Mouse (Mus musculus) gastrocnemius, adult 8-10 months (tissue): ENCODE results near the gene Gm4969. TPM values are rescaled to one million over a fixed set of nuclear protein-coding genes. Genes with fewer than 3 reads are reported as not detected.
A peak's percentile ranks its signal among the peaks of the same experiment; 100 is the strongest.
"Not testable (repeated sequence)": the region's sequence is repeated elsewhere in the genome, so short reads cannot be mapped to it uniquely, and the experiment has no call there.

Source experiments
- DNase-seq, 2 experiments: peaks; one replicate each; pipeline ENCODE4 v3.0.0; 2022; ENCODE audit warnings: low spot score in 2 of 2
- total RNA-seq, 4 experiments: library from RNA; stranded (reverse); gene quantifications; 2 replicates each; pipeline ENCODE4 v1.2.4; 2022

Gene Gm4969
- not detected for total RNA-seq

- DNase-seq = peak in 1 of 2 experiments; percentile 40
These were observed at the start of gene Gm4969 for GRCm38 (mm10) chr7:19118028-19118771. Gm4969 (minus strand) TSS chr7:19118368.

DNA sequence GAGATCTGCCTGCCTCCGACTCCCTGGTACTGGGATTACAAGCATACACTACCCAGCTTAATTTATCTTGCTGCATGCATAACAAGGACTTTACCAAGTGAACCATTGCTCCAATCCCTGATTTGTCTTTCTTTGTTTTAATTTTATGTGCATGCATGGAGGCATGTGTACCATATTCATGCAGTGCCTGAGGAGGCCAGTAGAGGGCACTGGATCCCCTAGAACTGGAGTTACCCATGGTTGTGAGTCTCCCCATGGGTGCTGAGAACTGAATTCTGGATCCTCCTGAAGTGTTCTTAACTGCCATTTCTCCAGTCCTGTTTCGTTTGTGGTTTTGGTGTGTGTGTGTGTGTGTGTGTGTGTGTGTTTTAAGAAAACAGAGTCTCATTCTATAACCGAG, 48.8 kb upstream of the Gm4969 start:
- no peak for DNase-seq

DNA sequence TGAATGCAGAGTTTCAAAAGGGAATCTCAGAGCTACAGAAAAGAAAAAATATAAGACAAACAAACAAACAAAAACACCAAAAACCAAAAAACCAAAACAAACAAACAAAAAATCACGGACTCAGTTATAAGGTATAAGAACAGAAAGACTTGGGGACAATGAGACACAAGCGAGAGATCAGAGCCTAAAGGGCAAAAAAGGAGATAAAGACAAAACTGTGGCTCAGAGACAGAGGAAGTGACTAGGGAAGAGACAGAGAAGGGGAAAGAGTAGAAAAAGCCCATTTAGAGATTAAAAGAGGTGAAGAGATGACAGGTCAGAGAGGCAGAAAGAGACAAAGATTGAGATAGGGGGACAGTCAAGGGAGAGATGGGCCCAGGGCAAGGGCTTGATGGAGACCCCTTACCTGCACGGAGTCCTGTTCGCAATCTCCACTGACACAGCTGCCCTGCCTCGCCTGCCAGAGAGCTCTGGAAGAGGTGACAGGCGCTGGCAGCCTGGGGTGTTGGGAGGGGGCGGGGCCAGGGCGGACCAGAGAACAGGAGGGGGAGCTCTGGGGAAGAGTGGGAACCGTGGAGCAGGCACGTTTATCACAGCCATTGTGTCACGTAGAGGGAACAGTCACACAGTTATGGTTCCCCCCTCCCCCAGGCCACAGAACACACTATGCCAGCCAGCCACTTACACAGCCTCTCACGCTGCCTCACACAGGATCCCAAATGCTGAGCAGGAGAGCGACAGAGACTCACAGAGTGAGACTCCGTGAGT, 47.7 kb upstream of the Gm4969 start, which contains the start of gene Gipr:
TSS of gene Gipr (minus strand) at position 472 of the 768 bp plus-strand sequence.
- no peak for DNase-seq

- no peak for DNase-seq
These were observed 46.8 kb upstream of the Gm4969 start for GRCm38 (mm10) chr7:19164978-19165377.

DNA sequence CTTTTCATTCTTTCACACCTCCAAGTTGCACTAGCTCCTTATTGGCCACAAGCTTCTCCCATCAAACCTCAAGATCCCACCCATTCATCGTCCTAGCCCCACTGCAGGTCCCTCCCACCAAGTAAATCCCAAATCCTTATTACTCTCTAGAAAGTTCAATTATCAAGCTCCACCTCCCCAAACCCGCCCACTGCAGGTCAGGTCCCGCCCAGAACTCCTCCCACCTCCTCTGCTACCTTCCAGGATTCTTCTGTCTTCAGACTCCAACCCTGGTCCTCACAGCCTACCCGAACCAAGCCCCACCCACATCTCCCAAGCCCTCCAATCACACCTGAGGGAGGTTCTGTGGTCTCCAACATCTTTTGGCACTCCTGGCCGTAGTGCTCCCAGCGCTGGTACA, 46.0 kb upstream of the Gm4969 start:
- no peak for DNase-seq

DNA sequence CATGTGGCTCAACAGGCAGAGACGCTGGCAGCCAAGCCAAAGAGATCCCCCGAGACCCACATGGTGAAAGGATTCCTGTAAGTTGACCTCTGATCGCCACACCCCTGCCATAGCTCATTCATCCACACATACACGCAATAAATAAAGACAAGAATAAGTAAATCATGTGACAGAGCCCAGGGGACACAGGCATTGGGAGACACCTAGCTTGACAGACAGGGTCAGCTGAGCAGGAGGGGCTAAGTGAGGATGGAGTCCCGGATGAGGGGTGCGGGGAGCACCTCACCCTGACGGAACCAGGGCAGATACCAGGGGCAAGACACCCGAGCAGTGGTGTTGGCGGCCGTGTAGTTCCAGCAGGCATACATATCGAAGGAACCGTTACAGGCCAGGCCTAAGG, 45.6 kb upstream of the Gm4969 start:
- no peak for DNase-seq

DNA sequence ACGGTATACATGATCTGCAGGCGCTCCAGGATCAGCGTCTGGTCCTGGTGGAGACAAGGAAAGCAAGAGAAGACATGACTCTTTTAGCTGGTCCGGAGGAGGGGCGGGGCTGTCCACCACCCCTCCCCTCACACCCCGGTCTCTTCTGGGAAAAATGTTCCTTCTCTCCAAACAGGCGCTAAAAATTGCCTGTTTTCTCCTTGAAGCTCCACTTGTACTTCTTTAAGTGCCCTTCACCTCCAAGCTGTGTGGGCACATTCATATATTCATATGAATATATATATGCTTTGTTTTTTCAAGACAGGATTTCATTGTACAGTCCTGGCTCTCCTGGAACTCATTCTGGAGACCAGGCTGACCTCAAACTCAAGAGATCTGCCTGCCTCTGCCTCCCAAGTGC, 44.8 kb upstream of the Gm4969 start:
- no peak for DNase-seq

DNA sequence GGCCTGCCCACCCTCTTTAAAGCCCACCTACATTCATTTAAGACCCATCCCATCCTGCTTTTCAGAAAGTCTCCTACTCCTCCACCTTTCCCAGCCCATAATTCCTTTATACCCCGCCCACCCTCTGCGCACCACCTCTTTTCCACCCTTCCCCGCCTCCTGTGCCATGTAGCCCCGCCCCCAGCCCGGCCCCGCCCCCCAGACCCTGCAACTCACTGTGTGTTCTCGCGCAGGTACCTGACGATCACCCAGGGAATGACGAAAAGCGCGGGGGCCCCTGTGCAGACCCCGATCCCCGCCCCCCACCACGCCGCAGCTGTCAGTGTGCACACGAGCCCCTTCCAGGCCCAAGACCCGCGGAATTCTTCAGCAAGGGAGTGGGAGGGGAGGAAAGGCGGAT, 41.9 kb upstream of the Gm4969 start:
- DNase-seq = no peak

- no peak for DNase-seq
These were observed 41.2 kb upstream of the Gm4969 start for GRCm38 (mm10) chr7:19159411-19159810.

DNA sequence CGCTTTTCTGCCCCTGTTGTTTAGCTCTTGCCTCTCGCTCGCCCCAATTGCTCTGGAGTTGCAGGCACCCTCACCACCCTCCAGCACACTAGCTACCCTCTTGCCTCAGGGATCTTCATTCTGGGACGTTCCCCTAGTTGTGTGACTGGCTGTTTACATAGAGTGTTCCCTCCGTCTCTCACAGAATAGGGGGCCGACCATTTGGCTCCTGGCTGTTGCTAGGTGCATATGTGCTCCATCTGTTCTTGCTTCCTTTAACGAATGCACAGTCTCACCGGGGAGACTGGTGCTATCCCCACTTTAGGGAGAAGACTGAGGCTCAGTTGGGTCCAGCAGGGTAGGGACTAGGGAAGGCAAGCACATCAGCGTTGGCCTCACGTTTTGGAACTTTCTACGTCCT, 40.4 kb upstream of the Gm4969 start:
- DNase-seq = no peak

- peak; percentile 83 to 87 for DNase-seq
These were observed 39.1 kb upstream of the Gm4969 start for GRCm38 (mm10) chr7:19157160-19157800.

GRCm38 (mm10) chr7:19155825-19156475, 37.8 kb upstream of the Gm4969 start:
- no peak for DNase-seq

DNA sequence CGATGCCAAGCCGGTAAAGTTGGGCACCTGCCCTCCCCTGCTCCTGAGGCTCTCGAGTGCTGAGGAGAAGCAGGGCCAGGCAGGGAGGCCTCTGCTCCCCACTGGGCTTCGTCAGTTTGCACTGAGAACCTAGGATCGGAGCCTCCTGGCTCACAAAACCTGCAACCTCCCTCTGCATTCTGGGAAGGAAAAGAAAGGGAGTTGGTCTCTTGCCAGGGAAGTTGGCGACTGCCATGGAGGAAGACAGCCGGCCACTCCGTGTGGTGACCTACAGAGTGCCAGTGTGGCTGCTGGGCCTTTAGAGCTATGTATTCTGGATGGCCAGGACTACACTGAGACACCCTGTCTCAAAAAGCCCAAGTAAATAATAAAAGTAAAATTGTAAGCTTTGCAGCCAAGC, 36.6 kb upstream of the Gm4969 start:
- no peak for DNase-seq

DNA sequence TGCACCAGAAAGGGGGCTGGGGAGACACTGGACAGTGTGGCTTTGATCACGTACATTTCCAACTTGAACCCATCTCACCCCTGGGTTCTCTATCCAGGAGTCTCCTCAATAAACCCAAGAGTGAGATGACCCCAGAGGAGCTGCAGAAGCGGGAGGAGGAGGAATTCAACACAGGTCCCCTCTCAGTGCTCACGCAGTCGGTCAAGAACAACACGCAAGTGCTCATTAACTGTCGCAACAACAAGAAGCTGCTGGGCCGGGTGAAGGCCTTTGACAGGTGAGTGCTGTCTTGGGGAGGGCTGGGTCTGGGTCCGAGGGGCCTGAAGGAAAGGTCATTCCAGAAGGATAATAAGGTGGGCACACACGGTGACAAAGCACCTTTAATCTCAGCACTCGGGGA, 33.0 kb upstream of the Gm4969 start:
- DNase-seq = not testable (repeated sequence)

DNA sequence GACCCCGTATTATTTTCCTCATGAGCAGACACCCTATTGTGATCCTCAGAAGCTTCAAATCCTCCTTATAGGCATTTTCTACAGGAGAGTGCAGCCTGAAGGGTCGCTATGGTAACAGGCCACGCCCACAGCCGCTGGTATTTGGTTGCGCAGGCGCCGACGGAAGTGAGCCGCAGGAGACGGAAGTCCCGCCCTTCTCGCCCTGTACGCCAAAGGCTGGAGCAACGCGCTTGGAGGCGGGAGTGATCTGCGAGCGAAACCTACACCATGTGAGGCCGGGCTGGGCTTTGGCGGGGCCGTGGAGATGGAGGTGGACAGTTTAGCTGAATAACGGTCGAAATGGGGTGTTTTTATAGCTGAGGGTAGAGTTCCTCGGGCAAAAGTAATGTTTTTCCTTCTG, 31.5 kb upstream of the Gm4969 start, which contains the start of gene Snrpd2:
TSS of gene Snrpd2 (plus strand) at position 97 of the 400 bp plus-strand sequence.
- DNase-seq = peak; percentile 90 to 95

GRCm38 (mm10) chr7:19148875-19149541, 30.8 kb upstream of the Gm4969 start, which contains the start of gene Qpctl:
Qpctl (minus strand) TSS chr7:19149291.
- peak; percentile 96 to 98 for DNase-seq

- no peak for DNase-seq
These were observed 30.2 kb upstream of the Gm4969 start for GRCm38 (mm10) chr7:19148180-19148874.

GRCm38 (mm10) chr7:19147497-19148045, 29.4 kb upstream of the Gm4969 start:
- DNase-seq = no peak

DNA sequence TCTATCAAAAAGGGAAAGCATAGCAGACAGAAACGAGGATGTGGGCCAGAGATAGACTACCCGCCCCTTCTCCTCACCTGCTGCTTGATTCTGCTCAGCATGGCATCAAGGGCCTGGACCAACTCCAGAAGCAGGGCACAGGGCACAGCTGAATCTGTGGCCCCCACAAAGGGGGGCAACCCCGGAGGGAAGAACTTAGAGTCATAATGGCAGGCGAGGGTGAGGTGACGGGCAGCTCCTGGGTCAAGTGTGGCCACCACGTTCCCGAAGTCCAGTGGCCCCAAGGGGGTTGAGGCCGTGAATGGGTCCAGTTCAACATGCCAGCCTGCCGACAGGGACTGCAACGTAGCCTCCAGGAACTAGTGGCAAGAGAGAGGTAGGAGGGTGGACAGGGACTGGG, 28.6 kb upstream of the Gm4969 start:
- DNase-seq = no peak

DNA sequence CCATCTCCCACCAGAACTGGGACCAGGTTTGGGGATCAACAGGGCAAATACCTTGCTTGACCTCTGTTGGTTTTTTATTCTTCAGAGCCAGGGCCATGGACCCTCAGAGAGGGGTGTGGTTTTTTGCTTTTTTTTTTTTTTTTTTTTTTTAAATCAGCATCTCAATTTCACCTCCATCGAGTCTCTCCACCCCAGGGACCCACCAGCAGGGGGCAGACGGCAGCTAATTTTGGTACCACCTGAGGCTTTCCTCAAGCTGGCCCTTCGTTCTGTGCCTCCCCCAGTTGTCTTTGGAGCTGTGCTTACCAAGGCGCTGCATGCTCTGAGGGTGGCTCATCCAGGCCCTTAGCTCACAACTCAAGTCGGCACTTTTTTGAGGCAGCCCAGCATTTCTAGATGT, 19.2 kb upstream of the Gm4969 start:
- DNase-seq = peak in 1 of 2 experiments; percentile 40
